Mouse (Mus musculus) liver, postnatal 0 days (tissue): ENCODE results near the gene Actl11. TPM values are rescaled to one million over a fixed set of nuclear protein-coding genes. Genes with fewer than 3 reads are reported as not detected.

ENCODE experiments used
- ATAC-seq: fragments of 200-750 bp; cut with Nextera tagmentation; 2 replicates; pipeline ENCODE4 v1.8.0; 2017; ENCODE audit warnings: mild to moderate bottlenecking, moderate library complexity
- DNase-seq: peaks from one replicate; pipeline ENCODE4 v3.0.0-alpha.2; 2016
- H3K27ac ChIP-seq: fragments of 300-500 bp; sonication (generic); 2 replicates; pipeline ENCODE4 v1.5.1; 2014; ENCODE audit warnings: antibody characterized with exemption, moderate library complexity, mild to moderate bottlenecking, low read depth
- H3K27me3 ChIP-seq: fragments of 300-500 bp; sonication (generic); 2 replicates; pipeline ENCODE4 v1.6.1; 2014; ENCODE audit warnings: low read length, control low read depth, mixed read lengths; ENCODE audit not compliant: insufficient read depth
- H3K36me3 ChIP-seq: fragments of 300-500 bp; sonication (generic); replicated peaks from 2 replicates; pipeline ENCODE4 v1.6.1; 2014; ENCODE audit warnings: mild to moderate bottlenecking, control low read depth, low read length, moderate library complexity, mixed read lengths; ENCODE audit not compliant: insufficient read depth
- H3K4me1 ChIP-seq: fragments of 300-500 bp; sonication (generic); 2 replicates; pipeline ENCODE4 v1.6.1; 2014; ENCODE audit warnings: antibody characterized with exemption, mild to moderate bottlenecking, control low read depth; ENCODE audit not compliant: insufficient read depth
- H3K4me2 ChIP-seq: fragments of 300-500 bp; sonication (generic); 2 replicates; pipeline ENCODE4 v1.6.1; 2014; ENCODE audit warnings: low read depth, mild to moderate bottlenecking, low read length, moderate library complexity, mixed read lengths
- H3K4me3 ChIP-seq: fragments of 300-500 bp; sonication (generic); 2 replicates; pipeline ENCODE4 v1.5.1; 2014; ENCODE audit warnings: low read depth, low read length
- H3K9ac ChIP-seq: fragments of 300-500 bp; sonication (generic); replicated peaks from 2 replicates; pipeline ENCODE4 v1.6.1; 2014; ENCODE audit warnings: mild to moderate bottlenecking, moderate library complexity
- H3K9me3 ChIP-seq: fragments of 300-500 bp; sonication (generic); 2 replicates; pipeline ENCODE4 v1.6.1; 2016; ENCODE audit warnings: mild to moderate bottlenecking, control low read depth, low read length, mixed read lengths
- CTCF ChIP-seq: sonication (generic); IDR thresholded peaks from 2 replicates; pipeline ENCODE4 v1.5.1; 2016; ENCODE audit warnings: antibody characterized with exemption, low read depth
- EP300 ChIP-seq: IDR thresholded peaks from 2 replicates; pipeline ENCODE4 v1.6.1; 2016; ENCODE audit warnings: antibody characterized with exemption, low read depth, mild to moderate bottlenecking
- WGBS: fragments of 180-500 bp; shearing (Covaris S2); extraction: QIAGEN DNeasy Blood & Tissue Kit; methylation state at CpG from one replicate; pipeline ENCODE4 v1.1.7; 2014; ENCODE audit not compliant: insufficient replicate concordance; 5-methylcytosine and 5-hydroxymethylcytosine counted together
- polyA plus RNA-seq: library from polyadenylated mRNA; unstranded; fragments of >200 nt; fragmentation: Nextera tagmentation; extraction: Ambion mirVana; gene quantifications from 2 replicates; pipeline ENCODE4 v1.2.1, GENCODE M21; 2015

The Actl11 gene
- polyA plus RNA-seq, 1 experiment from 2014 or later, result not detected

- 87% methylated on average over 10 of the region's 10 CpGs for whole genome bisulfite sequencing
- TF ChIP-seq EP300 (no peak), CTCF (no peak)
- Histone ChIP-seq H3K4me2 (no peak overlapping the region), H3K4me1 (peaks cover 4% of the 10 kb centered on the region; the same call in 1 of the 2 replicates), H3K4me3 (no peak overlapping the region), H3K27ac (no peak overlapping the region), H3K36me3 (peaks cover 13% of the 10 kb centered on the region), H3K9ac (no peak overlapping the region), H3K27me3 (no peaks in the 10 kb centered on the region), H3K9me3 (no peaks in the 10 kb centered on the region)
- no peak for ATAC-seq
- DNase-seq, result no peak
Measured at GRCm38 (mm10) chr9:107898563-107898962, 29.7 kb upstream of the Actl11 start.

DNA sequence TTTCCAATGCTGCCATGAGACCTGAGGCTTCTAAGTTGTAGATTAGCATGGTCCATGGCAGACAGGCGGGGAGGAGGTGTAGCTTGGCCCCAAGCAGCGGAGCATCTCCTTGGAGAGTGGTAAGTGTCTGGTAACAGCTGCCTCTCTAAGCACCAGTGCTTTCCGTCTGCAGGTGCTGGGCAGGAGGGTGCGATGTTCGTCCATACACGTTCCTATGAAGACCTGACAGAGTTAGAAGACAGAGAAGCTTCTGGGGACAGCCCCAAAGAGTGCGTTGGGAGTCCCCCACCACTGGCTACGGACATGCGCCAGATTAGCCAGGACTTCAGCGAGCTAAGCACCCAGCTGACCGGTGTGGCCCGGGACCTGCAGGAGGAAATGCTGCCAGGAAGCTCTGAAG, 28.4 kb upstream of the Actl11 start:
- no peak overlapping the region for H3K4me2 ChIP-seq
- peaks cover 4% of the 10 kb centered on the region; the same call in 1 of the 2 replicates for H3K4me1 ChIP-seq
- no peak; the same call in 1 of the 2 replicates for ATAC-seq
- TF ChIP-seq CTCF (no peak), EP300 (no peak)
- H3K27me3 ChIP-seq, result no peaks in the 10 kb centered on the region
- DNase-seq, result no peak
- H3K36me3 ChIP-seq, result peaks cover 13% of the 10 kb centered on the region
- H3K27ac ChIP-seq, result 0 out of 2 replicates have a peak overlapping the region, but pooled peaks have one; percentile 8
- H3K4me3 ChIP-seq, result no peak overlapping the region
- WGBS, result 65% methylated on average over 12 of the region's 12 CpGs
- H3K9ac ChIP-seq, result no peak overlapping the region
- no peaks in the 10 kb centered on the region for H3K9me3 ChIP-seq

DNA sequence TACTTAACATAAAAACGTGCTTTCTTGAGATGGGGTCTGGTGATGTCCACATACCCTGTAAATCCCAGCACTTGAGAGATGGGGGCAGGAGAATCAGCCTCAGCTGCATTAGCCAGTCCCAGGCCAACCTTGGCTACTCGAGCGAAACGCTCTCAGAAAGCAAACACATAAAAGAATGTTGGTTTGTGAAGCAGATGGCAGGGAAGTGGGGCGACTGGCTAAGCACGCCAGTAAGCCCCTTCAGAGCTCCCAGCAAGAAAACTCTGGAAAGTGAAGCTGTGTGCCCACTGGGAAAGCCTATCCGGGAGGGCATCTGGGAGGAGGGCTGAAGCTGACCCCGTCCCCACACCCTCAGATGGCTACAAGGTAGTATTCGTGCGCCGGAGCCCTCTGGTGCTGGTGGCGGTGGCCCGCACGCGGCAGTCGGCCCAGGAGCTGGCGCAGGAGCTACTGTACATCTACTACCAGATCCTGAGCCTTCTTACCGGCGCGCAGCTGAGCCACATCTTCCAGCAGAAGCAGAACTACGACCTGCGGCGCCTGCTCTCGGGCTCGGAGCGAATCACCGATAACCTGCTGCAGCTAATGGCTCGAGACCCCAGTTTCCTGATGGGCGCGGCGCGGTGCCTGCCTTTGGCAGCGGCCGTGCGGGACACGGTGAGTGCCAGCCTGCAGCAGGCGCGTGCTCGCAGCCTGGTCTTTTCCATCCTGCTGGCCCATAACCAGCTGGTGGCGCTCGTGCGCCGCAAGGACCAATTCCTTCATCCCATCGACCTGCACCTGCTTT, 27.2 kb upstream of the Actl11 start:
- H3K9me3 ChIP-seq, result no peaks in the 10 kb centered on the region
- TF ChIP-seq CTCF, result peak; percentile 81
- no peak for TF ChIP-seq EP300
- WGBS, result 18% methylated on average over 44 of the region's 44 CpGs
- peaks cover 4% of the 10 kb centered on the region for H3K4me1 ChIP-seq
- H3K4me3 ChIP-seq, result peak overlapping the region; percentile 9; the same call in 1 of the 2 replicates
- peak; percentile 80 for DNase-seq
- H3K9ac ChIP-seq, result no peak overlapping the region
- ATAC-seq, result peak; percentile 55
- H3K4me2 ChIP-seq, result peak overlapping the region; percentile 56
- H3K27me3 ChIP-seq, result no peaks in the 10 kb centered on the region
- H3K36me3 ChIP-seq, result peaks cover 13% of the 10 kb centered on the region
- H3K27ac ChIP-seq, result no peak overlapping the region

GRCm38 (mm10) chr9:107901627-107901914, 26.7 kb upstream of the Actl11 start:
- H3K27ac ChIP-seq, result no peak overlapping the region
- ATAC-seq (no peak), DNase-seq (no peak)
- peak overlapping the region; percentile 56 for H3K4me2 ChIP-seq
- no peak overlapping the region for H3K9ac ChIP-seq
- 47% methylated on average over 17 of the region's 17 CpGs for WGBS
- H3K36me3 ChIP-seq, result peaks cover 13% of the 10 kb centered on the region
- TF ChIP-seq EP300 (no peak), CTCF (no peak)
- no peaks in the 10 kb centered on the region for H3K27me3 ChIP-seq
- H3K4me1 ChIP-seq, result peaks cover 6% of the 10 kb centered on the region
- H3K4me3 ChIP-seq, result no peak overlapping the region
- H3K9me3 ChIP-seq, result no peaks in the 10 kb centered on the region

DNA sequence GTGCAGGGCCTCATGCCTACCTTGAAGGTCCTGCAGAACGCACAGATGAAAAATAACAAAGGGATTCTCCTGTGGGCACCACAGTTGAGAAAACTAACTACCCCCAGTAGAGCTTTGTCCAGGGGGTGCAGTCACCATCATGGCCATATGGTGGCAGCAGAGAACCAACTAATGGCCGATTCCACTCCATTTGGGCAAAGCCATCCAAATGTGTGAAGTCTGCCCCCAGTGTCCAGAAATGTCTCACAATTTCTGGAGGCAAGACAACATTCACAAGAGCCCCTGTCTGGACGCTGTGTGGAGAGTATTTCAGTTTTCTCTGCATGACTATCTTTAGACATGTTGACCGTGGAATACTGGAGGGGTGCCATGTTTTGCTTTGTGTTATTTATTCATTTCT, 23.5 kb upstream of the Actl11 start:
- Histone ChIP-seq H3K27ac (no peak overlapping the region), H3K4me2 (no peak overlapping the region), H3K9me3 (no peaks in the 10 kb centered on the region), H3K9ac (no peak overlapping the region), H3K36me3 (peaks cover 10% of the 10 kb centered on the region), H3K4me3 (no peak overlapping the region), H3K4me1 (peaks cover 29% of the 10 kb centered on the region), H3K27me3 (no peaks in the 10 kb centered on the region)
- DNase-seq (peak; percentile 90), ATAC-seq (peak; percentile 59)
- TF ChIP-seq CTCF (peak; percentile 99), EP300 (no peak)
- 8% methylated on average over 4 of the region's 4 CpGs for WGBS

GRCm38 (mm10) chr9:107906252-107906966, 21.9 kb upstream of the Actl11 start, which contains the start of gene Mst1r:
TSS of gene Mst1r (plus strand) at chr9:107906873.
- peak within 1 kb of the TSS; percentile 51 for H3K9ac ChIP-seq

More at GRCm38 (mm10) chr9:107906252-107906966, 21.9 kb upstream of the Actl11 start, which contains the start of gene Mst1r:
- peaks cover 25% of the 10 kb centered on the region for H3K4me1 ChIP-seq
- peak within 1 kb of the TSS; percentile 38 for H3K4me3 ChIP-seq
- H3K27ac ChIP-seq, result peak within 1 kb of the TSS; percentile 7; the same call in 1 of the 2 replicates
- TF ChIP-seq EP300, result no peak
- TF ChIP-seq CTCF, result no peak
- WGBS, result 32% methylated on average over 19 of the region's 19 CpGs
- H3K9me3 ChIP-seq, result no peaks in the 10 kb centered on the region
- H3K4me2 ChIP-seq, result peak within 1 kb of the TSS; percentile 75
- peak; percentile 70 for ATAC-seq
- peak; percentile 80 for DNase-seq
- peaks cover 10% of the 10 kb centered on the region for H3K36me3 ChIP-seq
- no peaks in the 10 kb centered on the region for H3K27me3 ChIP-seq
